Mouse (Mus musculus): ENCODE results near the gene Cog5.

Cog5 gene

DNA sequence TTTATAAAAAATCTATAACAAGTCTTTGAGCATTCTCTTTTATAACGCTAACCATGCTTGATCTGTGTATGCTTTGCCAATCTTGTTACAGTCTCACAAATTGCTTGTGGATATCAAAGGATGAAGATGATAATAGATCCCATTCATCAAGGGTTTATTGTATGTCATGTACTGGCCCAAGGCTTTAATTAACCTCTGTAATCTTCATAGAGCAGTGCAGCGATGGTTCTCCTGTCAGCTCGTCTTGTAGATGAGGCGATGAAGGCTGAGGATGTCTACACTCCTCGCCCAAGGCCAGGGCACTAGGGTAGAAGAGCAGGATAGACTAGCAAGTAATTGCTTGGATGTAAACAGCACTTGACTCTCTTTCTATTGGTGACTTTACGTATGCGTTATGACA lies 164.9 kb downstream of the Cog5 start:
- no peak for DNase-seq (ENCODE audit: low spot score in 2 of 2)

DNA sequence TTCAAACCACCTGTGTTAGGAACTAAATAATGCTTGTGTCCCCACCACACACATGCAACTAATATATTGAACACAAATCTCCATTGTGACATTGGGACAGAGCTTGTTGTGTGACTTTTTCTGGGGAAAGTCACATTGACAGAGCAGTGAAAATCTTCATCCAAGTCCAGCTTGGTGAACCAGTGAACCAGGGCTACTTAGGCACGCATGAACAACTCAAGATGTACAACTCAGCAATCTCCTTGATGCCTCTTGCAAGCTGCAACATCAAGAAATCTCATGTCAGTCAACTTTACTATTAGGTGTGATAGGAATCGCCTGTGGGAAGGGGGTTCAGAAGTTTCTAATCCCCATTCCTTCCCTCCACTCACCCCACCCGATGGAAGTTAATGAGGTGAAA lies 169.0 kb downstream of the Cog5 start:
- no peak for DNase-seq (ENCODE audit: low spot score in 2 of 2)

DNA sequence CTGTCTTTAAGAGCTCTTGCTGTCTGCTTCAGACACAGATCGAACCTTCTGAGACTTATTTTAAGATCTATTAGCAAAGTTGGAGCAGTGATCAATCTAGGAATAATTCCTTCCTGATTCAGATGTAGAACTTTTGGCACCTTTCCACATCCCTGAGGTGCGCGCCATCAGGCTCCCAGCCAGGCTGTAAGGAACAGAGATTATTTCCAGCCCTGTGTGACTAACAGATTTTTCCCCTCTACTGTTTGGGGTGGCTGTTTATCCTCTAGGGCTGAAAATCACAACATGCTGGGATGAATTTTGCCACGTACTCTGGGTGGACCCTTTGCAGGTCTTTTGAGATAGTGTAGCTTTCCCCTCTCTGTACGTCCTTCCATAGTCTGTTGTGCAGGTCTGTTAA lies 170.2 kb downstream of the Cog5 start:
- no peak for DNase-seq (ENCODE audit: low spot score in 2 of 2)

DNA sequence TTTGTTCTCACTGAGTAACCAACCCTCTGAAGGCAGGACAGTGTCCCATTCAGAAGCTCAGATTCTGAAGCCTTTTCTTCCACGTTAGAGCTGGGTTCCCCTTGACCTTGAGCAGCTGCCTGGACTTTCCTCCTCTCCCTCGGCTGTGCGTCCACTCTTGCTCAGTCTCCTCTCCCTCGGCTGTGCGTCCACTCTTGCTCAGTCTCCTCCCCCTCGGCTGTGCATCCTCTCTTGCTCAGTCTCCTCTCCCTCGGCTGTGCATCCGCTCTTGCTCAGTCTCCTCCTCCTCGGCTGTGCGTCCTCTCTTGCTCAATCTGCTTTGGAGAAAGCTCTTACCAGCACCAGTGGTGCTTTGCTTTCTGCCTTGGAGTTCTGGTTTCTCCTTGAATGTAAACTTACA lies 171.2 kb downstream of the Cog5 start:
- peak in 1 of 2 experiments; percentile 45 for DNase-seq (ENCODE audit: low spot score in 2 of 2)

DNA sequence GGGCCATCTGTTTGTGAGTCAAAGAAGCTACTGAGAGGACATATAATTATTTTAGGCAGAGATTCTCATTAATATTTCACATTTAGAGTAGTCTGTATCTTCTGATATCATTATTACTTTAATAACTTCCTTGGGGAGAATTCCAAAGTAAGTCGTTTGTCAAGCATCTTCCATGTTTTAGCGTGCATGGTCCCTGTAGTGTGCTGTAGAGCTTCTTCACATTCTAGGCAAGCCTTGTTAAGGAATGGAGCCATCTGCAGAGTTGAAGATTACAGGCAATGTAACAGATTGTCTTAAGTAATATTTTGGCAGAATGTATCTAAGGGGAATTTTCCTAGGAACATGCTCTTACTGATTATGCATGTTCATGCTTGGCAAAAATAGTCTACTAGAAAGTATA lies 171.8 kb downstream of the Cog5 start:
- no peak for DNase-seq (ENCODE audit: low spot score in 2 of 2)

DNA sequence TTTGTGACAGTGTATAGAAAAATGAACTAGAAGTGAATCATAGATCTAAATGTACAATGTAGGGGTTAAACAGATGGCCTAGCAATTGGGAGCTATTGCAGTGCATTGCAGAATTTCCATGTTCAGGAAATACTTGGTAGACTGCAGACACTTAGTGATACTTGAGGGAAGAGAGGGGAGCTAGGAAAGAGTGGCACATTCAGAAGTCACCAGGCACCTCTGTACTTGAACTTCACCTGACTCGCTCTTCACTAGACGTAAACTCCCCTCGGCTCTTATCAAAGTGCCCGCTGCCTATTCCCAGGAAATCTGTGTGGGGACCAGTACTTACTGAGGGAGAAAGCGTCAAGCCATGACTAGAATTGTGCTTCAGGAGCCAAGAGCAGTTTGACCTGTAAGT lies 180.8 kb downstream of the Cog5 start:
- no peak for DNase-seq (ENCODE audit: low spot score in 2 of 2)

DNA sequence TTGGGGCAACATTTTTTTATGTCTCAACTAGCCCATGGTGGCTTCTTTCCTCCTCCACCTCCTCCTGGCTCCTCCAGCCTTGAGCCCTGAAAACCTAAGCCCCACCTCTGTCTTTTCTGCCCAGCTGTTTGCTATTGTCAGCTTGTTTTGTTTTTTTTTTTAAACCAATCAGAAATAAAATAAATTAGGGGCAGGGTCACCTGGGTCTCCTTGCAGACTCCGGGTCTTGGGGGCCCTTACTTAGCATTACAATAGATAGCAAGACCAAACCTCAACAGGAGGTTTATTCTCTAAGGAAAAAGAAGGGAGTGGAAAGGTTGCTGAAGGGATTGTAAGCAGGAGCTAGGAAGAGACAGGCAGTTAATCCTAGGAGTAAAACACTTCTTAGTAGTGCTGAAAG lies 181.5 kb downstream of the Cog5 start:
- DNase-seq (ENCODE audit: low spot score in 2 of 2) = no peak

DNA sequence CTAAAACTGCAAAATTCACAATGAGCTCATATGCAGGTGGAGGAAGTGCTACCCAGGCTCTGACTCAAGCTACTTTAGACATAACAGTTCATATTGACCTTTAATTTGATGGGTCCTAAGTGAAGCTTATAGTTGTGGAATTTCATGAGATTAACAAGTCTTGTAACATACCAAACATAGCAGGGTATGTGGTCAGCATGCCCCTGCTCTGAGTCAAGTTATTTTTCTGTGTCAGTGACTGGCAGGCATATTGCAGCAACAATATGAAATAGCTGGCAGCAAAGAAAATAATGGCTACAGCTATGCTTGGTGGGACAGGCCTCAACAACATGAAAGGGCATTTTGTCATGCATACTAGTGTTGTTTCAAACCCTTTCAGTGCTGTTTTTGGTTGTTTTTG lies 183.9 kb downstream of the Cog5 start:
- DNase-seq (ENCODE audit: low spot score in 2 of 2) = no peak

DNA sequence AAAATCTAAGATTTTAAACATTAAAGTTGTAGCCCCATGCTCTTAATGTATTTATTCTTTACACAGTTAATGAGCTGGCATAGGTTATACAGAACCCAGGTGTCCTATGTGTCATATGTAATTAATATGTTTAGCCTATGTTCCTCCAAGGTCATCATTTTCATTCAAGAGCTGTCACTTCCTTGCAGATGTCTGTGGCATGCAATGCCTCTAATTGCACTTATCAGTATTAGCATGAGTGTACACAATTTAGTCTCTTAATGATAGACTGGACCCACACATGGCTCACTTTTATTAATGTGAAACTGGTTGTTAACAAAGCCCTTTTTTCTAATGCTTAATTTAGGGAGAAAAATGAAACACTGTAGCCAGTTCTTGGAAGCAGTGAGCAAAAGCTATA lies 184.6 kb downstream of the Cog5 start:
- DNase-seq (ENCODE audit: low spot score in 2 of 2) = no peak

DNA sequence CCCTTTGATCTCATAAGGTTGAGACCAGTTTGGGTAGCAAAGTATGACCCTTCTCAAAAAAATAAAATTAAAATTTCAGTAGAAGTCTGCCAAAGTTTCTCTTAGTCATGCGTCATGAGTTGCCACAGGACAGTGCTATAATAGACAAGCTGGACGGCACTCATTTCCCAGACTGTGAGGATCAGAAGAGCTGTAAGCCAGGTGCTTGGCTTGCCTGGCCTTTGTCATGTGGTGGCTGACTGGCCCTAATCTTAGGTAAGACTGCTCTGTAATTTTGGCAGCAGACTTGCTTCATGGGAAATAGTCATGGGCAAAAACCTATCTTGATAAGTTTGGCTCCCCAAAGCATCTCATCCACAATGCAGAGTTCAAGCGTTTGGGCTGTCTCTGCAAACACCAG lies 191.4 kb downstream of the Cog5 start:
- DNase-seq (ENCODE audit: low spot score in 2 of 2) = no peak

DNA sequence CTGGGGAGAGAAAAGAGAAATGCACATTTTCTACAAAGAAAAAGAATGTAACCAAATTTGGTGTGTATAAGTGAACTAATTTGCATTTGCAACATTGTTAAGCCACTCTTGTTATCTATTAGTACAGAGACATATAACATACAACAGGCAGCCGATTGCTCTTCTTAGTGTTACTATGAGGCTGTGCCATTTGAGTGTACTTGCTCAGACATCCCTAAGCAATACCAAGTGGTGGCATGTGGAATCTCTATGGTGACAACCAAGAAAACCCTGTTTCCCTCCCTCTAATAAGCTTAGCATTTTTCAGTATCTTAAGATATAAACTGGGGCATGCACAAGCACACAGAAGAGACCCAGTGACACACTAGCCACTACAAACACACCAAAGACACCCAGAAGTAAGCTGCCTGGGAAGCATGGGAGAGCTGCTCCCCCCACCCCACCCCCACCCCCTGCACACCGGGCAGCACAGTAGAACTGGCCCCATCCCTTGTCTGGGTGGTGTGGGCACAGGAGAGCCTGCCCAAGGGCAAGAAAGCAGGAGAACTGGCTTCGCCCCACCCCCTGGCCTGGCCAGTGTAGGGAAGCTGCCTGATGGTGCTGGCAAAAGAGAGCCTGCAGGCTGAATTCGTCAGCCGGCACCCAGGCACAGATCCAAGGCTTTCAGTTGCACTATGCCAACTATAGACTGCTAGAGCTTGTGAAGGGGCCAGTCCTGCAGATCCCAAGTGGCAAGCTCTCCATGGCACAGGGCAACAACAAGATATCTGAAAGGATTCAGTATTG lies 194.2 kb downstream of the Cog5 start:
- DNase-seq (ENCODE audit: low spot score in 2 of 2) = peak; percentile 32 to 41

DNA sequence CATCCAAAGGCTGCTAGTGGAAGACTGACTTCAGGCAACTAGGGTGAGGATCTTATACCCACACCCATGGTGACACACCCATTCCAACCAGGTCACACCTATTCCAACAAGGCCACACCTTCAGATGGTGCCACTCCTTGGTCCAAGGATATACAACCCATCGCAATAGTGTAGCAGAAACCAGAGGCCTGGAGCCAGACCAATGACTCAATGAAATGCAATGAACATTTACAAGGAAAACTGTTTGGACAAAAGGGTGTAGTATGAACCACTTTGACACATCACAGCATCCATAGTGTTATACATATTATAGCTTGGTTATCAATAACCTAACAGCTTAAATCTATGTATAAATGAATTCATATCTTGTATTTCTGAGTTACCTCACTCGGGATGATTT lies 194.9 kb downstream of the Cog5 start:
- no peak for DNase-seq (ENCODE audit: low spot score in 2 of 2)

DNA sequence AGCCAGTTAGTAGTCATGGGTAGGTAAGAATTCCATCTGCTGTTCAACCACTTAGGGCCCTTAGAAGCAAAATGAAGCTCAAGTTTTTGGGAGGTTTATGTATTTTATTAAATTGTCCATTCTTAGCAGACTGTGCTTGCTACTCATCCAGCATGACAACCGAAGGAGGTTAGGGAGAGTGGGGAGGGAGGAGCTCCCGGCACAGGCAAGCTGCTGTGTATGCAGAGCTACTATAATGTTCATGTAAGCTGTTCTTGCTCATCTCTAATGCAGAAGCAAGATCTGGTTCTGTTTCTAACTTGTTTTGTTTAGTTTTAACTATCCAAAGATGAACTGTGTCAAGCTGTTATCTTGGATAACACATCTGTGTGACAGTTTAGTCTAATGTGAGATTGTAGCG lies 199.4 kb downstream of the Cog5 start:
- no peak for DNase-seq (ENCODE audit: low spot score in 2 of 2)

DNA sequence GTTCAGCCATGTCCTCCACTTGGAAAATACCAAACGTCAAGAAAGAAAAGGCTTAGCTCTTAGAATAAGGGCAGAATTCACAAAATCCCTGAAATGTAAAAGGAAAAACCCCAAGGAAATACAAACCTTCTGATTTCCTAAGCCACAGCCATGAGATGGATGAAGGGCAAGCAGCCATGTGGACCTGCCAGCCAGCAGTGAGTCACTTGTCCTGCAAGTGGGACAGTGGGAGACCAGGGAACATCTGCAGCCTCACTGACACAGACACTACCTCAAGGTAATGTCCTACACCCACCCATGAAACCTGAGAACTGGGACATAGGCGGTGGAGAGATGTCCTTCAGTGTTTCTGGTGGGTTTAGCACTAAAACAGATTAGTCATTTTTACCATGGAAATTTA lies 200.1 kb downstream of the Cog5 start:
- no peak for DNase-seq (ENCODE audit: low spot score in 2 of 2)

DNA sequence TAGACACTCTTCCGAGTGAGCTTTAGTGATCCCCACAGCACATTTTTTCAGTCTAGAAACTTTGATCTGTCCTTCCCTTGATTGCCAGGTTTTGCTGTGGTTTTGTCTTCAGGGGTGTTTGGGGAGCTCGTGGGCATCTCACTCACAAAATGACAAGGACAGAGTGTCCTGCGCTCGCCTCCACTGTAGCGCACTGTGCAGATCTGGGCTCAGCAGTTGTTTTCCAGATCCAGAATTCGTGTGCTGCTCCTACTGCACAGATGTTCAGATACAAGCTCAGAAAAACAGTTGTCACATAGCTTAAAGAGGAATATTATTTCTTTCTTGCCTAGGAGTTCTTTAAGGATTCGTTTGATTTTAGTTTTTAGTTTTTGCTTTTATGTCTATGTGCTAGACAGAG lies 203.1 kb downstream of the Cog5 start:
- peak; percentile 12 to 22 for DNase-seq (ENCODE audit: low spot score in 2 of 2)

DNA sequence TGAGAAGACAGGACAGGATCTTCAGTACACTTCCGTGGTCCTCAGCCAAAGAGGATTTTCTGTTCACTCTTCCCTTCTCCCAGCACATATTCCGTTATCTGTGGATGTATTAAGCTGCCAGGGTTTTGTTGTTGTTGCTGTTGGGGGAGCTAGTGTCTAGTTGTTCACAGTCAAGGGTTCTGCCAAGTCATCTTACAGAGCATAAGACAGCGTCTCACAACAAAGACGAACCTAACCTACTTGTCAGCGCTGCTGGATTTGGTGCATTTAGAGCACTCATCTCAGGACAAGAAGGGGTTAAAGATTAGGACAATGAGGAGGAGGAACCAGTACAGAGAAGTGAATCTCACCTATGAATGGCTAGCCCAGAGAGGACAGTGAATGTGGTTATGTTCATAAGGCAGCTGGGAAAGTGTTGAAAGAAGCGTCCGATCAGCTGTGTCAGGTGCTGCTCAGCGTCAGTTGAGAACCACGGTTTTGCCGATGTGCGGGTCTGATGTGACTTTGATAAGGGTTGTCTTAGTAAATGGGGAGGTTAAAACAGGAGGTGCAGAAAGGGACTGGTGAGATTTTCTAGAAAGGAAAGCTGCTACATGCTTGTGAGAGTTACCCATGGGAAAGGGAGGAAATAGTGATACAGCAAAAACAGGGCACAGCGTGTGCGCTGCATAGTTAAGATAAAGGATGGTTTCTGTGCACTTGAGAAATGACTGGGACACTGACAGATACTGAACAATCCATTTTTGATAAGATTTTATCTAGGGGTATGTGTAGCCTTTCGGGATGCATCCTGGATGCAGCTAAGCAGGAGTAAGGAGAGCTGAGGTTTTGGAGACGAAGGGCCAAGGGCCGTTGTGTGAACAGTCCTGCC lies 208.2 kb downstream of the Cog5 start:
- no peak for DNase-seq (ENCODE audit: low spot score in 2 of 2)

DNA sequence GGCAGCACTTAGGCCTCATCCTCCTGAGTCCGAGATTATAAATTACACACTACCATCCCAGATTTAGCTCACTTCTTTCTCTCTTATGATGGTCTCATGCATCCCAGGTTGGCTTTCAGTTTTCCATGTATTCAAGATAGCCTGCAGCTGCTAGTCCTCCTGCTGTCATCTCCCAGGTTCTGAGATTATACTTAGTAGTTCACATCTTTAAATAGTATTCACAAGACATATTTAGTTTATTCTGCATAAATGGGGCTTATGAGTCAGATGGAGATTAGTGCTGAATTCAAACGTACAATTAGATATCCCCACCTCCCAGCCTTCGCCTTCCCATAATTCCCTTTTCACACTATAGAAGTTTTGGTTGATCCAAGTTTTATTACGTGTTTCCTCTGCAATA lies 222.1 kb downstream of the Cog5 start:
- DNase-seq (ENCODE audit: low spot score in 2 of 2) = no peak

DNA sequence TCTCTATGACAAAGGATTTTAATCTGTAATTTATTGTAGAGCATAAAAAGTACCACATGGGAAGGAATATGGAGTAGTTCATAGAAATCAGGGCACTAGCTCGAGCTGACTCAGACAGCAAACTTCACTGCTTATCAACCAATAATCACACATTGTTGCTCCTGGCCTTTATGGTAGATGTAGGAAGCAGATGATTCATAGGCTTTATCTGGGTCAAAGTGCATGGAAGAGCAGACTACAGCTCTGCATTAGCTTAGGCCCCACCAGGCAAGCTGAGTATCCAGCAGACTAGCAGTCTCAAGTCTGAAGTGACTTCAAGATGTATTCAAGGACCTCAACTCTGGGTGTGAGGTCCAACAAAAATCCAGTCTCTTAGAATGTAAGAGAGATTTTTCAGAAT lies 228.1 kb downstream of the Cog5 start:
- no peak for DNase-seq (ENCODE audit: low spot score in 2 of 2)

DNA sequence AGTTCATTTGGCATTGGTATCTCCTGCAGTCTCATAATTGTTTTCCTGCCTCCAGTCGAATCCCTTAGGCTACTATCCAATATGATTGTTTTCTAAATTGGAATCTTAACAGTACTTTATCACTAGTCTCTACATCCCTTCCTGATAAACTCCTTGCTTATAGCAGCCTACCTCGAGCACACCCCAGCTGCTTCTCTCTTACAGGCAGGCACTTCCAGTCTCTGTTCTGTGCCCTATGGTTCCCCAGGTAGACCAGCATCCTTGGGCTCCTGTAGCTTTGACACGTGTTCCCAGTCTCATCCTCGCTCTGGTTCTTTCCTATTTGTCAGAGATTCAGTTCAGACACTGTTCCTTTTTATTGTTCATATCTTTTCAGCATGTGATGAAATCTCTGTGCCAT lies 229.7 kb downstream of the Cog5 start:
- DNase-seq (ENCODE audit: low spot score in 2 of 2) = no peak

DNA sequence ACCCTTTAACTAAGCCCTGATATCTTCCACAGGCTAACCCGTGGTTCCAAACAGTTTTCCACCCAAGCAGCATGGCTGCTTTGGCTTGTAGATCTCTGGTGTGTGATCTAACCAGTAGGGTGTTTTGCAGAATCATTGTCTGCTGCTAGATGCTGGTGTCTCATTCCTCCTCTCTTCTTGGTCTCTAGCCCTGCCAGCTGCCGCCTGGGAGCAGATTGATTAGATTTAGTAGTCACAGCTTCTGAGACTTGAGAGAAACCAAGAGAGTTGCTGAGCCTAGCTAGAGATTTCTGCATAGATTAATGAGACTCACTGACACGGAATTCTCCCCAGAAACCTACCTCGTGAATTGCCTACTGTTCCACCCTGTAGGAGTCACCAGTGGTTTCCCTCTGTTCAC lies 230.4 kb downstream of the Cog5 start:
- DNase-seq (ENCODE audit: low spot score in 2 of 2) = no peak

DNA sequence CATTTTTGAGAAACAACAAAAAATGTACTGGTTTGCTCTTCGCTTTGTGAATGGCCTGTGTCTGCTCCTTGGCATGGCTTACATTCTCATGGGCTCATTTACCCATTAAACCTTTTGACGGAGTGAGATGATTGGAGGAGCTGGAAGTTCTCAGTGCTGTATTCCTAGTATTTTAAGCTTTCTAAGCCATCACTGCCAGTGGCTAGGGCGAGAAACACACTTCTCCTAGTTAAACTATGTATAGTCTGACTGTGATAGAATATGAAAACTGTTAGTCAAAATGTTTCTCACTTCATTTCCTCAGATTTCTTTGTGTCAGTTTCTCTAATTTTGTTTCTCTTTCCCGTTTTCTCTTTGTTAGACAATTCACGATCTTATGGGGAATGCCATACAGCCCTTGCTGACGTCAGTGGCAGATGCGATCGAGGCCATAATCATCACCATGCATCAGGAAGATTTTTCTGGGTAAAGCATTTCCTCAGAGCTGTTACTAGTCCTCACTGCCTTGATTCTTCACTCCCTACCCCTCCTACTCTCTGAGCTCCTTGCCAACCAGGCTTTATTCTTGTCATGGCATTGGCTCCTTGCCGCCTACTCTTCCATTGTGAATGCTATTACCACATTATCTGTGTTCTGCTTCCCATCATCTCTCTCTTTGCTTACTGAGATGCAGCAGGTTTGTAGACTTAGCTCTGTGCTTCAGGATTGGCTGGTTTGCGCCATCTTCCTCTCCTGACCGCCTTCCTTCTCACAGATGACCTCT lies 231.4 kb downstream of the Cog5 start:
- DNase-seq (ENCODE audit: low spot score in 2 of 2) = peak; percentile 51 to 77

DNA sequence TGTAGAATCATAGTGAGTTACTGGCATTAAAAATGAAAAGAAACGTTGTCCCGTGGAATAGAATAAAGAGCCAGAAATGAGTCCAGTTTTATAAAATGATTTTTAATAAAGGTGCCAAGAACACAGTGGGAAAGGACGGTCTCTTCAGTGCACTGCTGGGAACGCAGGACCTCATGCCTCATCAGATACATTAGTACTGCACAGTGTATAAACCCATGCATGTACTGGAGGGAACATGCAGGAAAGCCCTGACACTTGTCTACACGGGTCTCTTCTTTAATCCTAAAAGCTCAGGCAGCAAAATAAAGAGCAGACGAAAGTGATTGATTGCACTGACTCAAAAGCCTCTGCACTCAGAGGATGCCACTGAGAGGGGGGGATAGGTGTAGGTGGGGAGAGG lies 236.0 kb downstream of the Cog5 start:
- DNase-seq (ENCODE audit: low spot score in 2 of 2) = no peak

DNA sequence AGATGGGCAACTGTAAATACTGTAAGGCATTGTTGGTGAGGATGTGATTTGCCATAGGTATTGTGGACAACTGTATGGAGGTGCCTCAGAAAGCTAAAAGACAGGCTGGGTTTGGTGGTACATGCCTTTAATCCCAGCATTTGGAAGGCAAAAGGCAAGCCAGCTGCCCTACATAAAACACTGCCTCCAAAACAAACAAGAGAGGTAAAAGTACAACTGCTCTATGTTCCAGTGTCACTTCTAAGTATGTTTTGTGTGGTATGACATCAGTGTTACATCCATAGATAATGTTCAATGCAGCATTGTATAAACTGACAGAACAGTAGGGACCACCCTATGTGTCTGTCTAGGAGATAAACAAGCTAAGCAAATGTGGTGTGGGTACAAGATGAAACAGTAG lies 237.4 kb downstream of the Cog5 start:
- no peak for DNase-seq (ENCODE audit: low spot score in 2 of 2)
